Mouse (Mus musculus) kidney, adult 2 months (tissue): Measurements from ENCODE around the gene Ppp1cc. TPM values are rescaled to one million over a fixed set of nuclear protein-coding genes. Genes with fewer than 3 reads are reported as not detected.

Source experiments
- DNase-seq: peaks from one replicate; pipeline ENCODE4 v3.0.0; 2021
- H3K27ac ChIP-seq: fragments of 200-500 bp; 2 replicates; pipeline ENCODE4 v1.5.1; 2012; ENCODE audit warnings: low read depth, low read length, control low read depth, inconsistent platforms; ENCODE audit not compliant: insufficient read depth
- H3K27me3 ChIP-seq: fragments of 200-500 bp; replicated peaks from 2 replicates; pipeline ENCODE4 v1.6.1; 2012; ENCODE audit warnings: mild to moderate bottlenecking, moderate library complexity, low read length, inconsistent platforms; ENCODE audit not compliant: control insufficient read depth, insufficient read depth
- H3K36me3 ChIP-seq: fragments of 200-500 bp; 2 replicates; pipeline ENCODE4 v1.6.1; 2012; ENCODE audit warnings: mild to moderate bottlenecking, moderate library complexity, low read length, inconsistent platforms; ENCODE audit not compliant: control insufficient read depth, insufficient read depth
- H3K4me1 ChIP-seq: fragments of 200-500 bp; 2 replicates; pipeline ENCODE4 v1.6.1; 2011; ENCODE audit warnings: low read length; ENCODE audit not compliant: control insufficient read depth, insufficient read depth
- H3K4me3 ChIP-seq: fragments of 200-500 bp; 2 replicates; pipeline ENCODE4 v1.5.1; 2011; ENCODE audit warnings: mild to moderate bottlenecking, low read depth, low read length, control low read depth; ENCODE audit not compliant: insufficient read depth
- CTCF ChIP-seq: fragments of 200-500 bp; conservative IDR thresholded peaks from 2 replicates; pipeline ENCODE4 v1.5.1; 2011; ENCODE audit warnings: low read depth, mild to moderate bottlenecking, control low read depth, low read length, moderate library complexity, mixed read lengths; ENCODE audit not compliant: insufficient read depth, insufficient read length
- POLR2A ChIP-seq: fragments of 200-500 bp; IDR thresholded peaks from one replicate; pipeline ENCODE4 v1.6.1; 2011; ENCODE audit warnings: low read depth, low read length, control low read depth
- WGBS: fragments of 180-500 bp; shearing (Covaris S2); methylation state at CpG from one replicate; pipeline ENCODE4 v1.1.7; 2018; 5-methylcytosine and 5-hydroxymethylcytosine counted together
- polyA plus RNA-seq: library from polyadenylated mRNA; depleted of rRNA; stranded (reverse); fragments of >200 nt; gene quantifications from 2 replicates; pipeline ENCODE4 v1.2.3, GENCODE M21; 2012

The Ppp1cc gene
- polyA plus RNA-seq, 1 experiment = 91.5 TPM

DNA sequence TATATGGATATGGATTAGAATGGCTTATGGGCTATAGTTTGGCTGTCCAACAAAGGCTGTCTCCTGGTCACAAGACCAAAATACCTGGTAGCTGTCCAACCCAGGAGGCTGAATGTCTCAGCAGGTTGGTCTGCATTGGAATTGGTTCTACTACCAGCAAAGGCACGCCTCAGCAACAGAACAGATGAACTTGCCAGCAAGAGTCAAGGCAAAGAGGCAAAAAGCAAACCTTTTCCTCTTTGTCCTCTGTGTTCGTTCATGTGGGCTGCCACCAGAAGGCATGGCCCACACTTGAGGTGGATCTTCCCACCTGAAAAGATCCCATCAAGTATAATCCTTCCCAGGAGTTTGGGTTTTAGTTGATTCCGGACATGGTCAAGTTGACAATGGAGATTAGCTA is 17.4 kb upstream of the Ppp1cc start, which contains the start of gene Ccdc63:
Gene Ccdc63, minus strand, starts transcription at position 101 of the 400 bp plus-strand sequence.
- no peak within 1 kb of the TSS for H3K27ac ChIP-seq
- TF ChIP-seq POLR2A (no peak), CTCF (no peak)
- H3K4me1 ChIP-seq = no peaks in the 10 kb centered on the region; the same call in 1 of the 2 replicates
- no peak within 1 kb of the TSS for H3K4me3 ChIP-seq
- WGBS = 96% methylated on average over 3 of the region's 3 CpGs
- H3K36me3 ChIP-seq = no peaks in the 10 kb centered on the region
- no peak for DNase-seq
- no peaks in the 10 kb centered on the region for H3K27me3 ChIP-seq

DNA sequence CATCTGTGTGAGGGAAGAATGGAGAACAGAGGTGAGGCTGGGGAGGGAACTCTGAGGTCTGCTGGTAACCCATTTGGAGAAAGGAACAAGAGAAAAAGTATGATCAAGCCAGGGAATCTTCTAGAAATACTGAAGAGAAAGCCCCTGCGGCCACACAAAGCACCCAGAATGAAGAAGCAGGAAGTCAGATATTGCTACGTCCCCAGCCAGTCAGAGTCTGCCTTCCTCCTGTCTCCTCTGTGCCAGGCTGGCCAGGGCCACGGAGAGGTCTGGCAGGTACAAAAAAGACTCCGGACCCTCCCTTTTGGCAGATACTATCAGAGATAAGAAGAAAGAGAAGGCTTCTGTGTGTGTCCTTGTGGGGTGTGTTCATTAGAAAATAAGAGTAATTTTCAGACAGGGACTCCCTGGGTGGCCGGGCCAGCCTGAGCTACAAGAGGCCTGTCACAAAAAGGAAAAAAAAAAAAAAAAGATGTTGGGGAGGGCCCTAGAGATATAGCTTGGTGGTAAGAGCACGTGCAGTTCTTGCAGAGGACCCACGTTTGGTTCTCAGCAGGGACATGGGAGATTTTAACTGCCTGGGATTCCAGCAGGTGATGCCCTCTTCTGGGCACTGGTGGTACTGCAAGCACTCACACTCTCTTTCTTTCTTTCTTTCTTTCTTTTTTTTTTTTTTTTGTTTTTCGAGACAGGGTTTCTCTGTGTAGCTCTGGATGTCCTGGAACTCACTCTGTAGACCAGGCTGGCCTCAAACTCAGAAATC is 15.7 kb upstream of the Ppp1cc start:
- DNase-seq = peak; percentile 47
- 0 out of 2 replicates have a peak, but pooled peaks cover 8% of the 10 kb centered on the region for H3K4me1 ChIP-seq
- H3K4me3 ChIP-seq = no peak overlapping the region
- TF ChIP-seq CTCF (peak; percentile 69), POLR2A (no peak)
- no peaks in the 10 kb centered on the region for H3K27me3 ChIP-seq
- no peak overlapping the region for H3K27ac ChIP-seq
- WGBS = 62% methylated on average over 8 of the region's 8 CpGs
- no peaks in the 10 kb centered on the region for H3K36me3 ChIP-seq

DNA sequence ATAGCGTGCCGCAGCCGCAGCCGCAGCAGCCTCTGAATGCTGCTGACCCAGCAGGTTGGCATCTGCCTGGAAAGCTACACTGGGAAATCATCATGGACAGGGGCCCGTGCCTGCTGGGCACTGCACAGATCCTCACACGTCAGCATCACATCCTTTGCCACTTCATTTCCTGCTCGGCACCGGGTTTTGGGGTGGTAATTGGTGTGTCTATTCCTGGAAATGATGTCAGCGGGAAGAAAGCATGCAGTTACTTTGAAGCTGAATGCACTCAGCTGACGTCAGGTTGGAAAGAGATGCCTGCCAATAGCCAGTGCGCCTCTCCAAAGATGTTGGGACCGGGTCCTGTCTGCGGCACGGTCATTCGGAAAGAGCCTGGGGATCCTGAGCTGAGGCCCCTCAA is 14.5 kb upstream of the Ppp1cc start:
- Histone ChIP-seq H3K4me3 (no peak overlapping the region), H3K36me3 (no peaks in the 10 kb centered on the region), H3K27me3 (no peaks in the 10 kb centered on the region), H3K27ac (no peak overlapping the region), H3K4me1 (0 out of 2 replicates have a peak, but pooled peaks cover 8% of the 10 kb centered on the region)
- peak; percentile 60 for DNase-seq
- 81% methylated on average over 15 of the region's 15 CpGs for WGBS
- no peak for TF ChIP-seq CTCF
- no peak for TF ChIP-seq POLR2A

DNA sequence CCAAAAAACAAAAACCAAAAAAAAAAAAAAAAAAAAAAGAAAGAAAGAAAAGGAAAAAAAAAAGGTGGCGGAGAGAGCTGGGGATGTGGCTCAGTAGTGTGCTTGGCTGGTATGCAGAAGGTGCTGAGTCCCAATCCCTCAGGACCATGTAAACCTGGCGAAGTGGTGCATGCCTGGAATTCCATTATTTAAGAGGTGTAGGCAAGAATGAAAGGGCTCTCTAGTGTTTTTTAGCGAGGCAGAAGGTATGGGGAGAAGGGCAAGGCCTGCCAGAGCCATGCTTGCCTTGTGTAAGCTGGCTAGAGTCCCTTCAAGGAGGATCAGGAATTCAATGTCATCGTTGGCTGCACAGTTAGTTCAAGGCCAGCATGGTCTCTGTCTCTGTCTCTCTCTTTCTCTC is 13.3 kb upstream of the Ppp1cc start:
- H3K27ac ChIP-seq = no peak overlapping the region
- WGBS = 71% methylated on average over 4 of the region's 4 CpGs

DNA sequence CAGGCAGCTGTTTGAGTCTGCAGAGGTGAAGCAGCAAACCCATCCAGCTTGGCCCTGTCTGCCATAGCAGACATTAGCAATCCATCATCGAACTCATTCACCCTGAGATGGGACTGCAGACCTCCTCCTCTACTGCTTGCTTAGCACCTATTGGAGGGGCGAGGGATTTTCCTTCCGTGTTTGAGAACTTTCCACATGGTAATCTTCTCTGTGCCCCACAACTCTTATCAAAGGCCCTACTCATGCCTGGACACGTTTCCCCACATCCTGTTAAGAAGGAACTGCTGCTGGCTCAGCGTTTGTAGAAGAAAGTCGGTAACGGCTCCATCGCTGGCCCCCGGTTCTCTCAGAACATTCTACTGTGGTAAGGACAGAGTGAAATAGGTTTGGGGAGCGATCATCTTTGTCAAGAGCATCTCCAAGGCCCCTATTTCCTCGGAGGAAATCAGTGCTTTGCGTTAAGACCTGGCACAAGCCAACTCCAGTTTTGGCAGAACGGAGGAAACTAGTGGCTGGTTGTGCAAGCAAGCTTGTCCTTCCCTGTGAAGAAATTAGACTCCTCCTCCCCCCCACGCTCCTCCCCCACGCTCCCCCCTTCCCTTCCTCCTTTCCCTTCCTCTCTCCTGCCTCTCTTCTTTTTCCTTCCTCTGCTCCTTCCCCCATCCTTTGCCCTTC is 12.6 kb upstream of the Ppp1cc start:
- TF ChIP-seq POLR2A (no peak), CTCF (no peak)
- Histone ChIP-seq H3K4me3 (peak overlapping the region; percentile 20; the same call in 1 of the 2 replicates), H3K4me1 (0 out of 2 replicates have a peak, but pooled peaks cover 8% of the 10 kb centered on the region), H3K27ac (peak overlapping the region; percentile 51), H3K36me3 (no peaks in the 10 kb centered on the region), H3K27me3 (no peaks in the 10 kb centered on the region)
- peak; percentile 57 for DNase-seq
- WGBS = 32% methylated on average over 15 of the region's 15 CpGs

More for the DNA sequence above, 13.3 kb upstream of the Ppp1cc start:
- TF ChIP-seq POLR2A = no peak
- no peak for TF ChIP-seq CTCF
- H3K36me3 ChIP-seq = no peaks in the 10 kb centered on the region
- no peaks in the 10 kb centered on the region for H3K27me3 ChIP-seq
- no peak overlapping the region for H3K4me3 ChIP-seq
- H3K4me1 ChIP-seq = 0 out of 2 replicates have a peak, but pooled peaks cover 8% of the 10 kb centered on the region
- no peak for DNase-seq

DNA sequence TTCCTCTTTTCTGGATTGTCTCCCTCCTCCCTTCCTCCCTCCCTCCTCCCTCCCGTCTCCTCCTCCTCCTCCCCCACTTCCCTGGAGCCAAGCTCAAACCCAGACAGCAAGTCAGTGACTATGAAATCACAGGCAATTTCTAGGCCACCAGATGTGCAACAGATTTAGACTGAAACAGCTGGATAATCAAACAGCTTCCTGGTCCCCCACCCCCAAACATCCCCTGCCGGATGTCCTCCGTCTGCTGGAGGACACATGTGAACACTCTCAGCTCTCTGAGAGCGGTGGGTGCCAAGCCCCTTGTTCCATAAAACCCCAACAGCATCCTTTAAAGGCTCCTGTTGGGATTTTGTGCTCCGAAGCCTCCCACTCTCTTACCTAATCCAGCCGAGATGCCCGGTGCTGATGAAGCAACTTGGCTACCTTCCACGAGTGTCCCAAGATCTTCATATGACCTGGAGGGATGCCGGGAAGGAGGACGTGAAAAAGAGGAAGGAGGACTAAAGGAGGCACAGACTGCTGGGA is 12.0 kb upstream of the Ppp1cc start:
- H3K4me1 ChIP-seq = 0 out of 2 replicates have a peak, but pooled peaks cover 8% of the 10 kb centered on the region
- H3K4me3 ChIP-seq = no peak overlapping the region
- 29% methylated on average over 10 of the region's 10 CpGs for WGBS
- H3K36me3 ChIP-seq = no peaks in the 10 kb centered on the region
- no peaks in the 10 kb centered on the region for H3K27me3 ChIP-seq
- peak; percentile 71 for DNase-seq
- TF ChIP-seq CTCF (no peak), POLR2A (no peak)
- H3K27ac ChIP-seq = peak overlapping the region; percentile 31

DNA sequence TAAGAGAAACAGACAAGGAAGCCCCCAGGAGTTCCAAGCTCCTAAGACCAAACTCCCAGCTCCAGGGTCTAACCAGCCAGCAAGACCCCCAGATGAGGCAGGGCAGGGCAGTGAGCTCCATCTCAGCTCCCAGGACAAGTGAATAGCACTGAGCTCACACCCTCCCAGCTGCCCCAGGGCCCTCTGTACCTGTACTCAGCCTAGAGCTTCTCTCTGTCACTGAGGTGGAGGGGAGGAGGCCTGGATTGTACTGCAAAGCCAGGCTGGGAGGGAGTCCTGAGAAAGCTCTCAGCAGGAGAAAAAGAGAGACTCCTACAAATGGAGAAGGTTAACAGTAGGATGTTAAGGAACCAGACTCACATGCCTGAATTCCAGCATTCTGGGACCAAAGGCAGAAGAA is 11.5 kb upstream of the Ppp1cc start:
- TF ChIP-seq CTCF (no peak), POLR2A (no peak)
- Histone ChIP-seq H3K36me3 (no peaks in the 10 kb centered on the region), H3K4me1 (0 out of 2 replicates have a peak, but pooled peaks cover 8% of the 10 kb centered on the region), H3K27ac (peak overlapping the region; percentile 31), H3K27me3 (no peaks in the 10 kb centered on the region), H3K4me3 (no peak overlapping the region)
- DNase-seq = no peak
